Mouse (Mus musculus) telencephalon, adult 2 months (tissue): ENCODE data around the gene Mmp9.

Experiments used
- DNase-seq: peaks from one replicate; pipeline ENCODE4 v3.0.0-alpha.2; 2011; ENCODE audit warnings: low read depth, low spot score

The Mmp9 gene

GRCm38 (mm10) chr2:164955725-164956124 lies 15.1 kb downstream of the Mmp9 start:
- DNase-seq, result no peak

GRCm38 (mm10) chr2:164956195-164956594 lies 15.6 kb downstream of the Mmp9 start:
- DNase-seq, result no peak

GRCm38 (mm10) chr2:164957548-164958315 lies 17.2 kb downstream of the Mmp9 start:
- no peak for DNase-seq

- DNase-seq, result no peak
Measured at GRCm38 (mm10) chr2:164960716-164961441, 20.3 kb downstream of the Mmp9 start, which contains the start of gene Slc12a5. Gene Slc12a5 (plus strand): TSS chr2:164960802.

GRCm38 (mm10) chr2:164961506-164962182 lies 21.1 kb downstream of the Mmp9 start:
- no peak for DNase-seq

GRCm38 (mm10) chr2:164962183-164962580 lies 21.6 kb downstream of the Mmp9 start:
- DNase-seq, result no peak

GRCm38 (mm10) chr2:164964242-164964894 lies 23.8 kb downstream of the Mmp9 start:
- no peak for DNase-seq

GRCm38 (mm10) chr2:164964981-164965380 lies 24.4 kb downstream of the Mmp9 start:
- DNase-seq, result no peak

GRCm38 (mm10) chr2:164966381-164966780 lies 25.8 kb downstream of the Mmp9 start:
- DNase-seq, result no peak

- DNase-seq, result no peak
Measured at GRCm38 (mm10) chr2:164967193-164967592, 26.6 kb downstream of the Mmp9 start.

GRCm38 (mm10) chr2:164967761-164968440 lies 27.3 kb downstream of the Mmp9 start:
- DNase-seq, result no peak

- no peak for DNase-seq
Measured at GRCm38 (mm10) chr2:164968451-164968851, 27.9 kb downstream of the Mmp9 start.

- no peak for DNase-seq
Measured at GRCm38 (mm10) chr2:164969348-164969781, 28.8 kb downstream of the Mmp9 start.

GRCm38 (mm10) chr2:164970631-164971196 lies 30.1 kb downstream of the Mmp9 start:
- DNase-seq, result no peak

- DNase-seq, result no peak
Measured at GRCm38 (mm10) chr2:164972646-164973045, 32.1 kb downstream of the Mmp9 start.

- DNase-seq, result no peak
Measured at GRCm38 (mm10) chr2:164975611-164976010, 35.0 kb downstream of the Mmp9 start.

GRCm38 (mm10) chr2:164979749-164980148 lies 39.2 kb downstream of the Mmp9 start:
- DNase-seq, result no peak

GRCm38 (mm10) chr2:164985962-164986361 lies 45.4 kb downstream of the Mmp9 start:
- DNase-seq, result no peak

- no peak for DNase-seq
Measured at GRCm38 (mm10) chr2:164986371-164987027, 45.9 kb downstream of the Mmp9 start.

GRCm38 (mm10) chr2:164988777-164989176 lies 48.2 kb downstream of the Mmp9 start:
- no peak for DNase-seq
